Mouse (Mus musculus) gastrocnemius, postnatal 14 days (tissue): ENCODE data around the gene Map1lc3a. TPM values are rescaled to one million over a fixed set of nuclear protein-coding genes. Genes with fewer than 3 reads are reported as not detected.

Experiments
- DNase-seq: peaks from one replicate; pipeline ENCODE4 v3.0.0; 2021; ENCODE audit warnings: mixed read lengths
- intact Hi-C: fragments of 180-260 bp; cut with DNase I; formaldehyde crosslinking; loops from one replicate; pipeline ENCODE4 v1.15.1; 2025; ENCODE audit warnings: low total_unique reads
- long read RNA-seq, 2 experiments: library from polyadenylated mRNA; stranded (forward); transcript quantifications; one replicate each; pipeline ENCODE4 v2.0.0; 2021
- total RNA-seq, 2 experiments: library from RNA; stranded (reverse); gene quantifications; 2 replicates each; pipeline ENCODE4 v1.2.3; 2021

Gene Map1lc3a
- total RNA-seq = 100 to 1,000 TPM; 152 to 162 TPM
- long read RNA-seq, experiment 1, transcript Map1lc3a-203 (3 exons, 826 nt) = minor isoform, 24 of 106 reads
- long read RNA-seq, experiment 1, transcript Map1lc3a-201 (4 exons, 1,112 nt) = major isoform, 74 of 106 reads
- long read RNA-seq, experiment 1, partial matches to known transcripts = 7 of 106 reads
- long read RNA-seq, experiment 1, other reads (novel, unspliced or antisense) = 1 of 106 reads
- long read RNA-seq, experiment 2, transcript Map1lc3a-201 (4 exons, 1,112 nt) = major isoform, 84 of 120 reads
- long read RNA-seq, experiment 2, transcript Map1lc3a-203 (3 exons, 826 nt) = minor isoform, 27 of 120 reads
- long read RNA-seq, experiment 2, partial matches to known transcripts = 9 of 120 reads
- long read RNA-seq, experiment 2, other reads (novel, unspliced or antisense) = 0 of 120 reads

GRCm38 (mm10) chr2:155276195-155276594 is at the start of gene Map1lc3a:
Gene Map1lc3a, plus strand, starts transcription at chr2:155276297.
- DNase-seq = peak; percentile 94
- intact Hi-C loops = no loop called here

- intact Hi-C loops = no loop called here
- no peak for DNase-seq
These were observed 40.2 kb upstream of the Map1lc3a start for GRCm38 (mm10) chr2:155235746-155236361.

GRCm38 (mm10) chr2:155236362-155236992 is 39.6 kb upstream of the Map1lc3a start, which contains the start of gene Dynlrb1:
Gene Dynlrb1, plus strand, starts transcription at chr2:155236533.
- intact Hi-C loops = no loop called here
- DNase-seq = peak; percentile 98

DNA sequence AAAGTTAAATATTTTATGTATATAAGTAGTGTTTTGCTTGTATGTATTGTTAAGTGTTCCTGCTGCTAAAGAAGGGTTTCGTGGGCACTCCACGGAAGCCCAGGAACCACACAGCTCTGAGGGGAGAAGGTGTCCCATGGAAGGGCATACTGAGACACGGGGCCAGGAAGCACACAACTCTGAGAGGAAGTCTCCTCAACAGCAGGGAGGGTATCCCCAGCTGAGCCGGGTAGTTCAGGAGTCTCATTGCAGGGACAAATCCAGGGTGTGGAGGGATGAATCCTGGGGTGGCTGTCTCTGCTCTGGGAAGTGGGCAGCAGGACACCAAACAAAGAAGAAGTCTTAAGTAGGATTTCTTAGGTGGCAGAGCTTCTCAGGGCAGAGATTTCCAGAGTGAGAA is 38.8 kb upstream of the Map1lc3a start:
- DNase-seq = no peak
- intact Hi-C loops = no loop called here

GRCm38 (mm10) chr2:155240915-155241314 is 35.2 kb upstream of the Map1lc3a start:
- intact Hi-C loops = no loop called here
- DNase-seq = no peak

DNA sequence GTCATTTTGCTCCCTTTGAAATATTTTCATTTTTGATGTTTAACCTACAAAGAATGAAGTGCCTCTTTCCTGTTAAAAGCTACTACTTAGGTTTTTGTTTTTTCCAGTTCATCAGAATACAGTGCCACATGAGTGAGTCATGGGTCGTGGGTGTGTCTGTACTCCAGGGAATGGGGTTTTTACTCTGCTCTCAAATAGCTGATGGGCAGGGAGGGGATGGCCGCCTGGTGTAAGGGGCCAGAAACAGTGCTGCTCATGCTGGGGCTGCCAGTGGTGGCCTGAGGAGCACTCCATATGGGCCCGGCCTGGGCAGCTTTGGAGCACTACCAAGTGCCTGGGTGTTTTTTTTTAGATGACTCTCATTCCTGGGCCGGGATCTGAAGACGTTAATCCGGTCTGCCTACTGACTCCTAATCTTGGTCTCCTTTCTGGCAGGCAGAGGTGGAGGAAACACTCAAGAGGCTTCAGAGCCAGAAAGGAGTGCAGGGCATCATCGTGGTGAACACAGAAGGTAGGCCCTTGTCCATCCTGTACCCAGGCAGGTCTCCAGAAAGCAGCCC is 33.7 kb upstream of the Map1lc3a start:
- intact Hi-C loops = no loop called here
- DNase-seq = peak; percentile 31

GRCm38 (mm10) chr2:155246231-155246630 is 29.9 kb upstream of the Map1lc3a start:
- intact Hi-C loops = no loop called here
- no peak for DNase-seq

DNA sequence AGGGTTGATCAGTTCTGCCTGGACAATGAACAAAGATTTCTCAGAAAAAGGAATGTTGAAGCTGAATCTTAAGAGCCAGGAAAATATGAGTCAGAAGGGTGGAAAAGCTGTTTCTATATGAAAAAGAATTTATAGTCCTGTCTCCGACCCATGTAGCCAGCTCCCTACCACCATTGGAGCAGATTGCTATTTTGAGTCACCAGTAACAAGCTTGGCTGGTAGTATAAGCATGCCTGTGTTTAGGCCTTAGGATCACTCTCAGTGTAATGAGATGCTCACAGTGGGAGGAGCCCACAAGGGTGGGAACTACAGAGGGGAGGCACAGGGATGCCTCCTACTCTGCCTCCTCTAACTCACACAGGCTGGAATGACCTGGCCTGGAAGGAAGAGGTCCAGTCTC is 27.9 kb upstream of the Map1lc3a start:
- DNase-seq = no peak
- intact Hi-C loops = no loop called here

- intact Hi-C loops = no loop called here
- DNase-seq = no peak
These were observed 27.4 kb upstream of the Map1lc3a start for GRCm38 (mm10) chr2:155248718-155249117.

GRCm38 (mm10) chr2:155249588-155249987 is 26.5 kb upstream of the Map1lc3a start:
- no peak for DNase-seq
- intact Hi-C loops = no loop called here

- DNase-seq = no peak
- intact Hi-C loops = no loop called here
These were observed 10.6 kb upstream of the Map1lc3a start for GRCm38 (mm10) chr2:155265526-155265925.

GRCm38 (mm10) chr2:155266896-155267295 is 9.2 kb upstream of the Map1lc3a start:
- intact Hi-C loops = no loop called here
- no peak for DNase-seq

DNA sequence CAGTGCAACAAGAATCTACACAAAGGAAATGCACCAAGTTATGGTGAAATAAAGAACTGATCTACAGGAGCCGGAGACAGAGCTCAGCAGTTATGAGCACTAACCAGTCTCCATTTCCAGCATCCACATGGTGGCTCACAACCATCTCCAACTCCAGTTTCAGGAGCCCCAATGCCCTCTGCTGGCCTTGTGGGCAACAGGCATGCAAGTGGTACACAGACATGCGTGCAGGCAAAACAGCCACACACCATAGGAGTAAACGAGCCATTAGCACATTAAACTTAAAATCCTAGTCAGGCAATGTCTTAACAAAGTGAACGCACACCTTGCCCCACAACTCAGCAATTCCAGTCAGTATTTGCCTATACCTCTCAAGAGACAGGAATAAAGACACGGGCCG is 4.1 kb upstream of the Map1lc3a start:
- intact Hi-C loops = no loop called here
- DNase-seq = no peak

- DNase-seq = no peak
- intact Hi-C loops = no loop called here
These were observed 3.5 kb upstream of the Map1lc3a start for GRCm38 (mm10) chr2:155272396-155273170.

DNA sequence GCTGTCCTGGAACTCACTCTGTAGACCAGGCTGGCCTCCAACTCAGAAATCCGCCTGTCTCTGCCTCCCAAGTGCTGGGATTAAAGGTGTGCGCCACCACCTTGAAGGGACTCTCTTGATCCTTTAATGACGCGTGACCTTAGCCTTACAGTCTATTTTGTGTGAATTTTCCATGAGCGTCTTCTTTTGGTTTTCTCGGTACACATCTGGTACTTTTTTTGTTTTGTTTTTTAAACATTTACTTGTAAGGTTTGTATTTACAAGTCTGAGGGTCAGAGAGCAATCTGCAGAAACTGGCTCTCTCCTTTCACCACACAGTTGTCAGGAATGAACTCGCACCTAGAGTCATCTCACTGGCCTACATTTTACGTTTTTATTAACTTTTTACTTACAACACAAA is 2.5 kb upstream of the Map1lc3a start:
- intact Hi-C loops = no loop called here

GRCm38 (mm10) chr2:155276621-155277175 is 601 bp downstream of the Map1lc3a start:
- intact Hi-C loops = no loop called here
- DNase-seq = peak; percentile 64

More for the DNA sequence above, 2.5 kb upstream of the Map1lc3a start:
- DNase-seq = no peak

DNA sequence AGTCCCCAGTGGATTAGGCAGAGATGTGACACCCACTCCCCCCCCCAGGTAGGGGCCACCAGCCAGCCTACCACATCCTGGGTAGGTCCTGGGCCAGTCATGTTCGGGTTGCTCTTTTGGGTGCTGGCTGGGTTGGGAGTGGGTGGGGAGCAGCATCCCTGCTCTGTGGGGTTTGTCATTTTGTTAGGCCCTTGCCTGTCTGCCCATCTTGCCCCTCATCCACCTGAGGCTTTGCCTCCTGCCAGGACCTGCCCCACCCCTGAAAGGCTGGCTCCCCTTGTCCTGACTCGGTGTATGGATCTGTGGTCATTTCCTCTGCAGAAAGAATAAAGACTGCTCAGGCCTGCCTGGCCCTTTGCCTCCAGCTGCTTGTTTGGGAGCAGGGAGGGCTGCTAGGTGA is 1.6 kb downstream of the Map1lc3a start:
- DNase-seq = no peak
- intact Hi-C loops = no loop called here

- intact Hi-C loops = no loop called here
- DNase-seq = peak; percentile 68
These were observed 2.3 kb downstream of the Map1lc3a start for GRCm38 (mm10) chr2:155278361-155278760.

DNA sequence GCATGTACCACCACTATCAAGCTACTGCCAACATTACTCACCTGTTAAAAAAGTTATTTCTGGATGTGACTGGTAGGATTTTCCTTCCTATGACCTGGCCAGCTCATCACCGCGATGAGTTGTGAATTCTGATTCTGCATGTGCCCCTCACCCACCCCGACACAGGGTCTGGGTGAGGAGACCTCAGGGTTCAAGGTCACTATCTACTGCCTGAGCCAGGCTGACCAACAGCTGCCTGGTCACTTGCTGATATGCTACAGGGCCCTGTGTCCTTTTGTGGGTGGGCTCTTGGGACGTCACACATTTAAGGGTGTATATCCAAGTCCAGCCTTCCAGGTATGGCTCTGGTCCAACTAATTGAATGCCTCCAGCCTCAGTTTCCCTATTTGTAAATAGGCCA is 3.1 kb downstream of the Map1lc3a start:
- DNase-seq = no peak
- intact Hi-C loops = no loop called here
